Mouse (Mus musculus): ENCODE measurements around the gene Scfd2. TPM values are rescaled to one million over a fixed set of nuclear protein-coding genes. Genes with fewer than 3 reads are reported as not detected.

Scfd2 gene
- polyA plus RNA-seq, 1 experiment from 2014 or later: 15.2 TPM

DNA sequence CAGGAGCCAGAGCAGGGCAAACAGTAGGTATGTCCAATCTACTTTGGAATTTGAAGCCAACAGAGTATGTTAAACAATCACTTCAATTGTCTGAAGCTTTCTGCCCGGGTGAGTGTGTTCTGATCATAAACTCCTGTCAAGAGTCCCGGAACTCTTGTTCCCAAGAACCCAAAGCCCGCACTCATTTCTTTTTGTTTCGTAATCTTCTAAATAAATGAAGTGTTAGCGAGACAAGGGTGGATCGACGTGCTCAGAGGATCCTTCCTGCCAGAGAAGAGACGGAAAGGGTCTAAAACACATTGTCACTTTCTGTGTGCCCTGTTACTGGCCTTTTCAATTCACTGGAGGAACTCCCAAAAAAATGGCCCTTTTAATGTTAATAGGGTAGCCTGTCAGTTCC, 342.7 kb downstream of the Scfd2 start:
- H3K27ac ChIP-seq (replicated peaks): no peak overlapping the region

DNA sequence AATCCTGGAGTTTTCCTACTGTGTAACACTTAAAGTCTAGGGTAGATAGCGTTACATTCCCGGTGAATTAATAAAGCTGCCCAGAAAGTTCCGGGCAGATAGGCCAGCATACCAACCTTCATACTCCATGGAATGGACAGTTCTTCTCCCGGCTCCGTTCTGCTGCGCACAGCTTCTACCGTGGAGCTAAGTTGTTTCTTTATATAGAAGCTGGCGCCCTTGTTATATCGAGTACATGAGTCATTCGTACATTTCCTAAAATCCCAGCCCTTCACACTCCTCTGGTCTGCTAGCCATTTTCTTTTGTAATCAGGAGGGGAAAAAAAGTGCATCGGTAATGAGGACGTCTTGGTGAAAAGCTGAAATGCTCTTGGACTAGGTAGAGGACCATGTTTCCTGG, 343.5 kb downstream of the Scfd2 start:
- TF ChIP-seq CTCF (IDR thresholded peaks at IDR 0.05; ENCODE audit: low read depth) (no peak), EP300 (optimal IDR thresholded peaks at IDR 0.05) (no peak)
- no peak overlapping the region for H3K4me2 ChIP-seq (replicated peaks; ENCODE audit: low read depth)
- ATAC-seq (ENCODE audit: low FRiP score, low TSS enrichment): no peak
- no peak overlapping the region for H3K9ac ChIP-seq (ENCODE audit: low read length)
- H3K27ac ChIP-seq (replicated peaks): no peak overlapping the region
- no peaks in the 10 kb centered on the region for H3K36me3 ChIP-seq (ENCODE audit: control insufficient read depth, insufficient read depth, low read length)
- H3K27me3 ChIP-seq (ENCODE audit: control insufficient read depth, insufficient read depth, low read length): no peaks in the 10 kb centered on the region
- DNase-seq (ENCODE audit: low spot score): no peak
- no peaks in the 10 kb centered on the region for H3K4me1 ChIP-seq (replicated peaks; ENCODE audit: control insufficient read depth, insufficient read depth)
- H3K4me3 ChIP-seq (ENCODE audit: low read depth, low read length): no peak overlapping the region
- WGBS: 77% methylated on average over 12 of the region's 12 CpGs
- no peaks in the 10 kb centered on the region for H3K9me3 ChIP-seq (ENCODE audit: control insufficient read depth, low read length)

More for the DNA sequence above, 342.7 kb downstream of the Scfd2 start:
- no peak for DNase-seq (ENCODE audit: low spot score)
- no peak overlapping the region for H3K4me3 ChIP-seq (ENCODE audit: low read depth, low read length)
- no peaks in the 10 kb centered on the region for H3K36me3 ChIP-seq (ENCODE audit: control insufficient read depth, insufficient read depth, low read length)
- no peaks in the 10 kb centered on the region for H3K9me3 ChIP-seq (ENCODE audit: control insufficient read depth, low read length)
- no peak overlapping the region for H3K4me2 ChIP-seq (replicated peaks; ENCODE audit: low read depth)
- no peak overlapping the region for H3K9ac ChIP-seq (ENCODE audit: low read length)
- TF ChIP-seq EP300 (optimal IDR thresholded peaks at IDR 0.05) (no peak), CTCF (IDR thresholded peaks at IDR 0.05; ENCODE audit: low read depth) (no peak)
- no peaks in the 10 kb centered on the region for H3K27me3 ChIP-seq (ENCODE audit: control insufficient read depth, insufficient read depth, low read length)
- ATAC-seq (ENCODE audit: low FRiP score, low TSS enrichment): no peak
- 78% methylated on average over 8 of the region's 8 CpGs for WGBS
- H3K4me1 ChIP-seq (replicated peaks; ENCODE audit: control insufficient read depth, insufficient read depth): no peaks in the 10 kb centered on the region; the same call in 1 of the 2 replicates

DNA sequence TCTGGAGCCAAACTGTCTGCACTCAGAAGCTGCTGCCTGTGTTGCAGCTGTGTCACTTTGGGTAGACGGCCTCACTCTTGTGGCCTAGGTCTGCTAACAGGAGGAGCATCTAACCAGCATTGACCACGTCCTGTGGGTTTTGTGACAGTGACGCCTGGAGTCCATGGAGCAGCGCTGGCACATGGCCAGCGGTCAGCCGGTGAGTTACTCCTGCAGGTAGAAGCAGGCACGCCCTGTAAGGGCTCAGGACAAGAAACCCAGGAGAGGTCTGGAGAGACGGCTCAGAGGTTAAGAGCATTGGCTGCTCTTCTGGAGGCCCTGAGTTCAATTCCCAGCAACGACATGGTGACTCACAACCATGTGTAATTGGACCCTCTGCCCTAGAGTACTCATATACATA, 347.0 kb downstream of the Scfd2 start:
- no peak overlapping the region for H3K4me2 ChIP-seq (replicated peaks; ENCODE audit: low read depth)
- DNase-seq (ENCODE audit: low spot score): peak; percentile 57
- H3K27ac ChIP-seq (replicated peaks): no peak overlapping the region
- H3K27me3 ChIP-seq (ENCODE audit: control insufficient read depth, insufficient read depth, low read length): no peaks in the 10 kb centered on the region
- no peaks in the 10 kb centered on the region for H3K9me3 ChIP-seq (ENCODE audit: control insufficient read depth, low read length)
- H3K4me3 ChIP-seq (ENCODE audit: low read depth, low read length): no peak overlapping the region
- peak; percentile 53; the same call in 1 of the 2 replicates for ATAC-seq (ENCODE audit: low FRiP score, low TSS enrichment)
- no peaks in the 10 kb centered on the region for H3K36me3 ChIP-seq (ENCODE audit: control insufficient read depth, insufficient read depth, low read length)
- 62% methylated on average over 9 of the region's 9 CpGs for WGBS
- TF ChIP-seq CTCF (IDR thresholded peaks at IDR 0.05; ENCODE audit: low read depth): no peak
- TF ChIP-seq EP300 (optimal IDR thresholded peaks at IDR 0.05): no peak
- no peaks in the 10 kb centered on the region for H3K4me1 ChIP-seq (replicated peaks; ENCODE audit: control insufficient read depth, insufficient read depth)
- no peak overlapping the region for H3K9ac ChIP-seq (ENCODE audit: low read length)

DNA sequence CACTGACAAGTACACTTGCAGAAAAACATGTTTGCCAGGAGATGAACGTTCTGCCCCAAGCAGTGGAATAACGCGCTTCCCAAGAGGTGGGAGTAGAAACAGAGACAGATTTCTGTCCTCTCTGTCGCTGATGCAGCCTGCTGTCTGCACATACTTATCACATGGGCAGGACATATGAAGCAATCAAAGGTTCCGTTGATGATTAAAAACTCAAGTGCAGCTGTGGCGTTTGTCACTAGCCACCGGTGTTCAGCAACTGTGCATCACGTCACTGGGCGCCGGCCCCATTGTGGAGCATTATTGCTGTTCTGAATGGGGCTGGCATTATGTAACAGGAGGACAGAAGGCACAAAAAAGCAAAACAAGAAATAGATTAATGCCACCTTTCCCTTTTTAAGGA, 348.4 kb downstream of the Scfd2 start:
- DNase-seq (ENCODE audit: low spot score) (no peak), ATAC-seq (ENCODE audit: low FRiP score, low TSS enrichment) (no peak)
- 59% methylated on average over 10 of the region's 10 CpGs for WGBS
- Histone ChIP-seq H3K9me3 (ENCODE audit: control insufficient read depth, low read length) (no peaks in the 10 kb centered on the region), H3K4me1 (replicated peaks; ENCODE audit: control insufficient read depth, insufficient read depth) (no peaks in the 10 kb centered on the region), H3K27me3 (ENCODE audit: control insufficient read depth, insufficient read depth, low read length) (no peaks in the 10 kb centered on the region), H3K4me3 (ENCODE audit: low read depth, low read length) (no peak overlapping the region), H3K27ac (replicated peaks) (no peak overlapping the region), H3K4me2 (replicated peaks; ENCODE audit: low read depth) (no peak overlapping the region), H3K36me3 (ENCODE audit: control insufficient read depth, insufficient read depth, low read length) (no peaks in the 10 kb centered on the region), H3K9ac (ENCODE audit: low read length) (no peak overlapping the region)
- no peak for TF ChIP-seq EP300 (optimal IDR thresholded peaks at IDR 0.05)
- TF ChIP-seq CTCF (IDR thresholded peaks at IDR 0.05; ENCODE audit: low read depth): no peak

DNA sequence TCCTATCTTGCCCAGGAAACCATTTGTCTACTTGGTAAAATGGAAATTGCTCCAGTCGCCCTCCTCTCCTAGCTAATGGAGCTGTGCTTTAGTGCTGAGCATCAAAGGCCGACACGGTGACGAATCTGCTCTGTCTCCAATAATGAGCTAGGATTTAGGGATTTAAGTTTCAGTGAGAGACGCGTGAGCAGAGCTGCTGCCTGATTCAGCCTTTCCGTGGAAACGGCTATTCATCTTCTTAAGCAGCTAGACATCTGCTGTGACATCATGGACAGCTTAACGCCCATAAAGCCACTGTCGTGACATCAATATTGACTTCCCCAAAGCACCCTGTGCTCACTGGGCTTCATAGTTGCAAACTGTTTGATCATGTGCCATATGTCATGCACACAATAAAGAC, 351.3 kb downstream of the Scfd2 start:
- H3K4me1 ChIP-seq (replicated peaks; ENCODE audit: control insufficient read depth, insufficient read depth): peaks cover 5% of the 10 kb centered on the region; the same call in 1 of the 2 replicates
- no peak for ATAC-seq (ENCODE audit: low FRiP score, low TSS enrichment)
- H3K27ac ChIP-seq (replicated peaks): no peak overlapping the region
- H3K9me3 ChIP-seq (ENCODE audit: control insufficient read depth, low read length): no peaks in the 10 kb centered on the region
- no peak for DNase-seq (ENCODE audit: low spot score)
- no peaks in the 10 kb centered on the region for H3K27me3 ChIP-seq (ENCODE audit: control insufficient read depth, insufficient read depth, low read length)
- no peak overlapping the region for H3K4me3 ChIP-seq (ENCODE audit: low read depth, low read length)
- 39% methylated on average over 10 of the region's 10 CpGs for whole genome bisulfite sequencing
- H3K36me3 ChIP-seq (ENCODE audit: control insufficient read depth, insufficient read depth, low read length): no peaks in the 10 kb centered on the region
- H3K4me2 ChIP-seq (replicated peaks; ENCODE audit: low read depth): no peak overlapping the region
- TF ChIP-seq EP300 (optimal IDR thresholded peaks at IDR 0.05): no peak
- no peak for TF ChIP-seq CTCF (IDR thresholded peaks at IDR 0.05; ENCODE audit: low read depth)
- H3K9ac ChIP-seq (ENCODE audit: low read length): no peak overlapping the region

DNA sequence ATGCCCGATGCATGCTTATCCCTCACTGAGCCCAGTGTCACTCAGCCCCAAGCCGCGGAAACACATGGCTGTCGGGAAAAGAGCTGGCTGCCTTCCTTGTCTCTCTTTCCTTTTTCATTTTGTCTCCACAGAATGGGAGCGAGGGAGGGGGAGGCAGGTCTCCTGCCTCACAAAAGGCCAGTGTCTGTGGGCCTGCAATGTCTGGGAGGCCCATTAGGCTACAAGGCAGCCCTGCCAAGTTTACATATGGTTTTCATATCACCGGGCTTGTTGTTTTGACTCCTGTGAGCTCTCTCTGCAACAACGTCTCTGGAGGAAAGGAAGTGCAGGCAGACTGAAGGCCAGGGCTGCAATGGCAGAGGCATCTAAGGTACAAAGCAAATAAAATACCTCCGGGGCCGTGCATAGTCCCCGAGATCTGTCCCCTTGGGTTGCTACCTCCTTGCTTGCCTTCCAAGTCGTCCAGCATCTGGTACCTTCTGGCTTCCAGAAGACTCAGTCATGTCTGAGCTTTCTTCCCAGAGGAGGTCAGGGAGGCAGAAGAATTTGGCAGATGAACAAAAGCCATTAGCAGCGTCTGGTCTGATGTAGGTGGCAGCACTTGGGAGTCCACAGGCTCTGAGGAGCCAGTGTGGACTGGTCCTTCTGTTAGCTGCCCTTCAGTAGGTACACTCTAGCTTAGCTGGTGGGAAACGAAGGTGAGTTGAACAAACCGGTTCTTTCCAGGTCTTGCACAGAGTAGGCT, 355.9 kb downstream of the Scfd2 start:
- 28% methylated on average over 14 of the region's 14 CpGs for WGBS
- no peak for DNase-seq (ENCODE audit: low spot score)
- no peak overlapping the region for H3K4me3 ChIP-seq (ENCODE audit: low read depth, low read length)
- H3K27ac ChIP-seq (replicated peaks): peak overlapping the region; percentile 35; the same call in 1 of the 2 replicates
- H3K4me2 ChIP-seq (replicated peaks; ENCODE audit: low read depth): 0 out of 2 replicates have a peak overlapping the region, but pooled peaks have one; percentile 11
- H3K9me3 ChIP-seq (ENCODE audit: control insufficient read depth, low read length): no peaks in the 10 kb centered on the region
- TF ChIP-seq EP300 (optimal IDR thresholded peaks at IDR 0.05) (no peak), CTCF (IDR thresholded peaks at IDR 0.05; ENCODE audit: low read depth) (peak; percentile 10; the same call in 1 of the 2 replicates)
- no peaks in the 10 kb centered on the region for H3K27me3 ChIP-seq (ENCODE audit: control insufficient read depth, insufficient read depth, low read length)
- H3K9ac ChIP-seq (ENCODE audit: low read length): no peak overlapping the region
- H3K4me1 ChIP-seq (replicated peaks; ENCODE audit: control insufficient read depth, insufficient read depth): peaks cover 5% of the 10 kb centered on the region; the same call in 1 of the 2 replicates
- no peaks in the 10 kb centered on the region for H3K36me3 ChIP-seq (ENCODE audit: control insufficient read depth, insufficient read depth, low read length)
- 0 out of 2 replicates have a peak, but pooled peaks have one; percentile 41 for ATAC-seq (ENCODE audit: low FRiP score, low TSS enrichment)

Measured in stomach, postnatal 0 days (tissue).